Mouse (Mus musculus): ENCODE results near the gene Inpp4b.

The Inpp4b gene

GRCm38 (mm10) chr8:81578951-81579350 lies 236.6 kb downstream of the Inpp4b start:
- DNase-seq (ENCODE audit: low spot score): peak; percentile 8

DNA sequence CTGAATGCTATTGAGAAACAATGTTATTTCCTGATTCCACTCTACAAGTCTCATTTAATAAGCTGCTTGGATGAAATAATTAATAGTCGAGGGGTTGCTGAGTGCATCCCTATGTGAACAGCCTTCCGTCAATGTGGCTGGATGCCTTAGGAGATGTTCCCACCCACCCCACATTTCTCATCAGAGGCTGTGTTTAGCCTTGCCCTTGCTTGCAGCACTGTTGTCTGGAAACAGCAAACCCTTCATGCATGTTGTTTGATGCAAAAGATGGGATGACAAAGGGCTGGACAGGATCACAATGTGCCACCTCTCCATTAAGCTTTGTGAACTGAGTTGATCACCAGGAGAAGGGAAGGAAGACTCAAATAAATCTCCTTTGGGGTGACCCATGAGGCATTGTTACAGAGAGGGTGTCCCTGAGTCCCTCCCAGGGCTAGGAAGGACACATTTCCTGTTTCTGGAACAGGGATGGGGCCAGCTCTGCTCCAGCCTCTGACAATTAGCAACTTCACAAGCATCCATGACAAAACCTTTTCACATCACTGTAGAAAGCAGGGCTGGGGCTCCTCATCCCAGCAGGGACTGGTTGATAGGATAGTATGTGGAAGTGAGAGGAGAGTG lies 239.6 kb downstream of the Inpp4b start:
- DNase-seq (ENCODE audit: low spot score): no peak

GRCm38 (mm10) chr8:81582906-81583305 lies 240.6 kb downstream of the Inpp4b start:
- no peak for DNase-seq (ENCODE audit: low spot score)

GRCm38 (mm10) chr8:81586783-81587182 lies 244.4 kb downstream of the Inpp4b start:
- DNase-seq (ENCODE audit: low spot score): no peak

GRCm38 (mm10) chr8:81594134-81594714 lies 251.9 kb downstream of the Inpp4b start:
- DNase-seq (ENCODE audit: low spot score): no peak

GRCm38 (mm10) chr8:81599209-81599608 lies 256.9 kb downstream of the Inpp4b start:
- no peak for DNase-seq (ENCODE audit: low spot score)

GRCm38 (mm10) chr8:81601136-81601535 lies 258.8 kb downstream of the Inpp4b start:
- peak; percentile 12 for DNase-seq (ENCODE audit: low spot score)

- no peak for DNase-seq (ENCODE audit: low spot score)
These were observed 265.7 kb downstream of the Inpp4b start for GRCm38 (mm10) chr8:81608082-81608481.

GRCm38 (mm10) chr8:81609064-81609463 lies 266.7 kb downstream of the Inpp4b start:
- no peak for DNase-seq (ENCODE audit: low spot score)

- DNase-seq (ENCODE audit: low spot score): no peak
These were observed 270.3 kb downstream of the Inpp4b start for GRCm38 (mm10) chr8:81612611-81613010.

- no peak for DNase-seq (ENCODE audit: low spot score)
These were observed 271.8 kb downstream of the Inpp4b start for GRCm38 (mm10) chr8:81614135-81614534.

- no peak for DNase-seq (ENCODE audit: low spot score)
These were observed 272.2 kb downstream of the Inpp4b start for GRCm38 (mm10) chr8:81614605-81615004.

GRCm38 (mm10) chr8:81615552-81615951 lies 273.2 kb downstream of the Inpp4b start:
- no peak for DNase-seq (ENCODE audit: low spot score)

GRCm38 (mm10) chr8:81618918-81619317 lies 276.6 kb downstream of the Inpp4b start:
- DNase-seq (ENCODE audit: low spot score): no peak

DNA sequence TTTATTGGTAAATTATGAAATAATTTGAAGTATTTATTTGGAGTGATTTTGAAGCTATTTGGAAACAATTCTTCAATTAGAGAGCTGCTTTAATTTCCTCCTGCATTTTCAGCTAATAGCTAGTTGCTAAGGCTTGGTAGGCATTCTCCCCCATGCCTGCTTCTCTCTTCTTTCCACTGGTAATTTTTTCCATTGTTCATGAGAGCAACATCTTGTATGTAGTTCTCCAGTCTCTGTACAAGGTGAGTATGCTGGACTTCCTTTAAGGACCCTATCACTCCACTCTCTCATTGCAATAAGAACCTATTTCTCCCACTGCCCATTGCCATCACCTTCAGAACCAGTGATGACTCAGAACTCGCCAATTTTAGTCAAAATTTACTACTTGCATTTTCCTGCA lies 292.7 kb downstream of the Inpp4b start:
- no peak for DNase-seq (ENCODE audit: low spot score)

- no peak for DNase-seq (ENCODE audit: low spot score)
These were observed 293.7 kb downstream of the Inpp4b start for GRCm38 (mm10) chr8:81635912-81636583.

GRCm38 (mm10) chr8:81638478-81638877 lies 296.1 kb downstream of the Inpp4b start:
- no peak for DNase-seq (ENCODE audit: low spot score)

DNA sequence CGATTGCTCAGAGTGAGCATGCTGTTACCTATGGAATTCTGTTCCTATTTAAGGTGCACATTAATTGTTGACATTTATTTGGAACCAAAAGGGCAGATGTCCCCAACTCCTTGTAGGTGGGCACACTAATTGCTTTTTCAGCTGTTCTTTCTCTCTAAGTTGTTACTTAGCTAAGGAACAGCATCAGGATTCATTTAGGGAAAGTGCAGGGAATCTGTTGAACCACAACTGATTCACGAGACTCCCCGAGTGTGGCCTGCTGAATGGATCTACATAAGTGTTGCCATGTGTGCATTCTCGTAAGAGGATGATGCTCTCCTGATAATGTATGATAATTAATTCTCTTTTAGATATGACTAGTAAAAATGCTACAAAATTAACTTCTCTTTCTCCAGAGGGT lies 297.5 kb downstream of the Inpp4b start:
- peak; percentile 54 for DNase-seq (ENCODE audit: low spot score)

GRCm38 (mm10) chr8:81643030-81643429 lies 300.7 kb downstream of the Inpp4b start:
- DNase-seq (ENCODE audit: low spot score): no peak

GRCm38 (mm10) chr8:81692167-81692566 lies 349.8 kb downstream of the Inpp4b start:
- no peak for DNase-seq (ENCODE audit: low spot score)

DNA sequence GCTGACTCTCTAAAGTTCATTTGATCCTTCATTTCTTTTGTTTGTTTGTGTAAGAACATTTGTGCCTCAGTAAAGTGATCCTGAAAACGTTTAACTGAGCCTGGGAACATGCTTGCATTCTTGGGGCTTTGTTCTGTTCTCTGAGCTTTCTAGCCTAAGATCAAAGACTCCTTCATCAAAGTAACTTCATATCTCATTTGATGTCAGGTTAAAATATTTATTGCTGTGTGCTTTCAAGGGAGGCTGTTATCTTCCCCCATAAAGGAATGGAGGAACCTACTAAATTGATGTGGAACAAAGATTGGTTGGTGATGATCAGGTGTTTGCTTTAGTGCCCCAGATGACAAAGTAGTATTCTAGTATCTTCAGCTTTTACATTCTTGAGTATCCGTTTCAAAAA lies 352.5 kb downstream of the Inpp4b start:
- no peak for DNase-seq (ENCODE audit: low spot score)

DNA sequence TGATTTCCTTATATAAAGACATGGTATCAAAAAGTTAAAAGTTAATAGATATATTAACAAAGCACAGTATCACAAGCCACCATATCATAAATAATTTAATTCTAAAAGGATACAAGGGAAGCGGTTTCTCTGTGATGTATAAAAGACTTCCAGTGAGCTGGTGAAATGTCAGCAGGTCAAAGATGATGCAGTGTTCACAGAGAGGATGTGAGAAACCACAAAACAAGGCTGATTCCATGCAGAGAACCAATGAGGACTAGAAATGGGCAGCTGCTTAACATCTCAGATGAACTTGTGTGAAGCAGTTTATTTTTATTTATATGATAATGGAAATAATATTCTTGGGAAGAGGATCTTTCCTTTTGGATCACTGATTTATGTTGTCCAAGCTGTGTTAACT lies 359.7 kb downstream of the Inpp4b start:
- no peak for DNase-seq (ENCODE audit: low spot score)

- DNase-seq (ENCODE audit: low spot score): no peak
These were observed 361.4 kb downstream of the Inpp4b start for GRCm38 (mm10) chr8:81703571-81704365.
